Mouse (Mus musculus) forebrain, embryonic 12.5 days (tissue): ENCODE results near the gene Olfr347. TPM values are rescaled to one million over a fixed set of nuclear protein-coding genes. Genes with fewer than 3 reads are reported as not detected.

Source experiments
- ATAC-seq: fragments of 200-750 bp; cut with Nextera tagmentation; 2 replicates; pipeline ENCODE4 v1.8.0; 2017; ENCODE audit warnings: moderate TSS enrichment; ENCODE audit not compliant: low FRiP score
- H3K27ac ChIP-seq: fragments of 300-500 bp; sonication (generic); 2 replicates; pipeline ENCODE4 v1.5.1; 2016; ENCODE audit warnings: mild to moderate bottlenecking
- H3K27me3 ChIP-seq: fragments of 300-500 bp; sonication (generic); 2 replicates; pipeline ENCODE4 v1.6.1; 2016; ENCODE audit warnings: mild to moderate bottlenecking
- H3K36me3 ChIP-seq: fragments of 300-500 bp; sonication (generic); replicated peaks from 2 replicates; pipeline ENCODE4 v1.6.1; 2016; ENCODE audit warnings: mild to moderate bottlenecking
- H3K4me1 ChIP-seq: fragments of 300-500 bp; sonication (generic); 2 replicates; pipeline ENCODE4 v1.6.1; 2016
- H3K4me2 ChIP-seq: fragments of 300-500 bp; sonication (generic); 2 replicates; pipeline ENCODE4 v1.6.1; 2016; ENCODE audit warnings: mild to moderate bottlenecking, moderate library complexity
- H3K4me3 ChIP-seq: fragments of 300-500 bp; sonication (generic); replicated peaks from 2 replicates; pipeline ENCODE4 v1.5.1; 2016; ENCODE audit warnings: mild to moderate bottlenecking
- H3K9ac ChIP-seq: fragments of 300-500 bp; sonication (generic); 2 replicates; pipeline ENCODE4 v1.6.1; 2016; ENCODE audit warnings: mild to moderate bottlenecking
- H3K9me3 ChIP-seq: fragments of 300-500 bp; sonication (generic); 2 replicates; pipeline ENCODE4 v1.6.1; 2016
- WGBS: fragments of 180-500 bp; shearing (Covaris S2); methylation state at CpG from one replicate; pipeline ENCODE4 v1.1.7; 2016; 5-methylcytosine and 5-hydroxymethylcytosine counted together
- polyA plus RNA-seq: library from polyadenylated mRNA; unstranded; fragments of >200 nt; fragmentation: Nextera tagmentation; extraction: Ambion mirVana; gene quantifications from 2 replicates; pipeline ENCODE4 v1.2.1, GENCODE M21; 2016

Olfr347 gene
- polyA plus RNA-seq: not detected in 2 replicates

DNA sequence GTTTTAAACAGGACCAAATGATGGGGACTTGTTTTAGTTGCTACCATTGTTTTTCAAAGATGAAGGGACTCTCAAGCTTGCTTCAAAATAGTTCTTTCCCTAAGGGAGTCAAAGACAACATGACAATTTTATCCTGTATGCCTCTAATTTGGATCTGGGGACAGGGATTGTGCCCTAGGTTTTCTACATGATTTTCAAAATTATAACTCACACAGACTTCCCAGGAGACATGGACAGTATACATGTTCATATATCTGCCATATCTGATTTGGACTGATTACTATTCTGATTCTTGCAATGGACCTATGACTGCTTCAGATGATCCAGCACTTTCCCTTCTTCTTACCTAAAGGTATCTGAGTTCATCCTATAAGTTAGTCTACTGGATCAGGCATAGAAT, at the start of gene Olfr347:
Gene Olfr347 (plus strand): TSS at position 301 of the 400 bp plus-strand sequence.
- no peaks in the 10 kb centered on the region for H3K27me3 ChIP-seq
- no peaks in the 10 kb centered on the region for H3K36me3 ChIP-seq
- no peak within 1 kb of the TSS for H3K9ac ChIP-seq
- no peak within 1 kb of the TSS for H3K4me2 ChIP-seq
- no peaks in the 10 kb centered on the region for H3K4me1 ChIP-seq
- no peak within 1 kb of the TSS for H3K27ac ChIP-seq
- H3K9me3 ChIP-seq: peaks cover 7% of the 10 kb centered on the region; the same call in 1 of the 2 replicates
- no peak for ATAC-seq
- no peak within 1 kb of the TSS for H3K4me3 ChIP-seq

DNA sequence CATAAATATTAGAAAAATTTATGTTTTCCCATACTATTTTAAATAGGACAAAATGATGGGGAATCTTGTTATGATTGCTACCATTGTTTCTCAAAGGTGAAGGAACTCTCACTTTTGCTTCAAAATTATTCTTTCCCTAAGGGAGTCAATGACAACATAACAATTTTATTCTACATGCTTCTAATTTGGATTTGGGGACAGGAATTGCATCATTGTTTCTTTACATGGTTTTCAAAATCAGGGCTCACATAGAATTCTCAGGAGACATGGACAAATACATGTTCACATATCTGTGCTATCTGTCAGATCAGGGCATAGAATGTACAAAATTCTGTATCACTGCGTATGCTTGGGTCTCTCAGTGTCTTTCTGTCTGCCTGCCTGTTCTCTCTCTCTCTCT, 46.2 kb upstream of the Olfr347 start, which contains the start of gene Olfr346:
Gene Olfr346 (plus strand): TSS at position 301 of the 400 bp plus-strand sequence.
- Histone ChIP-seq H3K4me1 (no peaks in the 10 kb centered on the region), H3K4me3 (no peak within 1 kb of the TSS), H3K4me2 (no peak within 1 kb of the TSS), H3K27me3 (no peaks in the 10 kb centered on the region), H3K9me3 (peaks cover 25% of the 10 kb centered on the region), H3K9ac (no peak within 1 kb of the TSS), H3K27ac (no peak within 1 kb of the TSS), H3K36me3 (no peaks in the 10 kb centered on the region)
- no peak for ATAC-seq
- WGBS: 94% methylated on average over 1 of the region's 1 CpGs

- H3K4me2 ChIP-seq: no peak overlapping the region
- H3K9me3 ChIP-seq: peaks cover 5% of the 10 kb centered on the region; the same call in 1 of the 2 replicates
- WGBS: 62% methylated on average over 3 of the region's 3 CpGs
- H3K27me3 ChIP-seq: no peaks in the 10 kb centered on the region
- H3K27ac ChIP-seq: no peak overlapping the region
- H3K4me3 ChIP-seq: no peak overlapping the region
- no peak for ATAC-seq
- H3K36me3 ChIP-seq: no peaks in the 10 kb centered on the region
- H3K4me1 ChIP-seq: no peaks in the 10 kb centered on the region
- no peak overlapping the region for H3K9ac ChIP-seq
Measured at GRCm38 (mm10) chr2:36736226-36736625, 4.5 kb downstream of the Olfr347 start.

DNA sequence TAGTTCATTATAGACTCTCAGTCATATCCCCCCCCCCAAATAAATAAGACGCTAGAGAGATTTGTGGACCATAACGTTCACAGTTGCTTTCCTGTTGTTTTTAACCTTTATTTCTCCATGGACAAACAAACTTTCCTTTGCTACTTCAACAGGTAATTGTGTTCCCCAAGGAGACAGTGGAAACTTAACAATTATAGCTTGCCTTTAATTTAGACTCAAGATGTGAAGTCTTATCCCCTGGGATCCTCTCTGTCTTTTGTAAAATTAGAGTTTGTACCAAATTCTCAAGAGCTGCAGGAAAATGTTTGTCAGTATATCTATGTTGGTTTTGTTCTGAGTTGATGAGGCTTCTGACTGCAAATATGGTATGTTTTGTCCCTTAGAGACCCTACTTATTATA, 52.3 kb downstream of the Olfr347 start, which contains the start of gene Olfr348:
Gene Olfr348 (plus strand): TSS at position 301 of the 400 bp plus-strand sequence.
- H3K9me3 ChIP-seq: peaks cover 14% of the 10 kb centered on the region
- H3K4me1 ChIP-seq: no peaks in the 10 kb centered on the region
- no peak within 1 kb of the TSS for H3K9ac ChIP-seq
- H3K27ac ChIP-seq: no peak within 1 kb of the TSS
- H3K4me3 ChIP-seq: no peak within 1 kb of the TSS
- no peak within 1 kb of the TSS for H3K4me2 ChIP-seq
- 82% methylated on average over 2 of the region's 2 CpGs for WGBS
- H3K27me3 ChIP-seq: no peaks in the 10 kb centered on the region
- ATAC-seq: no peak
- H3K36me3 ChIP-seq: no peaks in the 10 kb centered on the region

Other genes with a start within 250 kb of the Olfr347 start
- not detected in 2 replicates for gene Olfr341, start 249.4 kb upstream of the Olfr347 start, polyA plus RNA-seq
- gene Olfr342, start 206.9 kb upstream of the Olfr347 start, polyA plus RNA-seq: not detected in 2 replicates
- gene Olfr344, start 165.2 kb upstream of the Olfr347 start, polyA plus RNA-seq: not detected in 2 replicates
- not detected in 2 replicates for gene Olfr345, start 91.9 kb upstream of the Olfr347 start, polyA plus RNA-seq
- gene Olfr346, start 46.1 kb upstream of the Olfr347 start, polyA plus RNA-seq: not detected in 2 replicates
- not detected in 2 replicates for gene Olfr348, start 52.4 kb downstream of the Olfr347 start, polyA plus RNA-seq
- gene Olfr50, start 58.6 kb downstream of the Olfr347 start, polyA plus RNA-seq: not detected in 2 replicates
- gene Olfr3, start 85.1 kb downstream of the Olfr347 start, polyA plus RNA-seq: not detected in 2 replicates
- gene Olfr350, start 114.4 kb downstream of the Olfr347 start, polyA plus RNA-seq: not detected in 2 replicates
- gene Olfr351, start 130.8 kb downstream of the Olfr347 start, polyA plus RNA-seq: not detected in 2 replicates
- gene Olfr352, start 136.6 kb downstream of the Olfr347 start, polyA plus RNA-seq: not detected in 2 replicates
- gene Olfr353, start 161.0 kb downstream of the Olfr347 start, polyA plus RNA-seq: not detected in 2 replicates
- not detected in 2 replicates for gene Olfr354, start 173.8 kb downstream of the Olfr347 start, polyA plus RNA-seq
- not detected in 2 replicates for gene Olfr355, start 197.0 kb downstream of the Olfr347 start, polyA plus RNA-seq
- gene Olfr356, start 205.2 kb downstream of the Olfr347 start, polyA plus RNA-seq: not detected in 2 replicates